Mouse (Mus musculus): Measurements from ENCODE around the gene Id1.
A peak's percentile ranks its signal among the peaks of the same experiment; 100 is the strongest.

Gene Id1

GRCm38 (mm10) chr2:152736090-152736601 is at the start of gene Id1:
Gene Id1 (plus strand): TSS chr2:152736251.
- peak; percentile 35 to 59 for DNase-seq (ENCODE audit: low spot score in 2 of 2)

GRCm38 (mm10) chr2:152686399-152686798 is 49.7 kb upstream of the Id1 start:
- DNase-seq (ENCODE audit: low spot score in 2 of 2) = no peak

- DNase-seq (ENCODE audit: low spot score in 2 of 2) = peak; percentile 91 to 93
Observed at GRCm38 (mm10) chr2:152686806-152687267, 49.2 kb upstream of the Id1 start, which contains the start of gene Mcts2. Gene Mcts2 (plus strand): TSS chr2:152687035.

- no peak for DNase-seq (ENCODE audit: low spot score in 2 of 2)
Observed at GRCm38 (mm10) chr2:152691564-152692217, 44.4 kb upstream of the Id1 start.

GRCm38 (mm10) chr2:152693233-152693632 is 42.8 kb upstream of the Id1 start:
- DNase-seq (ENCODE audit: low spot score in 2 of 2) = no peak

- no peak for DNase-seq (ENCODE audit: low spot score in 2 of 2)
Observed at GRCm38 (mm10) chr2:152693735-152694134, 42.3 kb upstream of the Id1 start.

GRCm38 (mm10) chr2:152694708-152695107 is 41.3 kb upstream of the Id1 start:
- DNase-seq (ENCODE audit: low spot score in 2 of 2) = no peak

- no peak for DNase-seq (ENCODE audit: low spot score in 2 of 2)
Observed at GRCm38 (mm10) chr2:152696016-152696415, 40.0 kb upstream of the Id1 start.

- peak; percentile 82 to 86 for DNase-seq (ENCODE audit: low spot score in 2 of 2)
Observed at GRCm38 (mm10) chr2:152696476-152697164, 39.4 kb upstream of the Id1 start.

- no peak for DNase-seq (ENCODE audit: low spot score in 2 of 2)
Observed at GRCm38 (mm10) chr2:152700138-152700537, 35.9 kb upstream of the Id1 start.

GRCm38 (mm10) chr2:152700725-152701124 is 35.3 kb upstream of the Id1 start:
- DNase-seq (ENCODE audit: low spot score in 2 of 2) = no peak

GRCm38 (mm10) chr2:152703596-152704255 is 32.3 kb upstream of the Id1 start:
- DNase-seq (ENCODE audit: low spot score in 2 of 2) = no peak

- DNase-seq (ENCODE audit: low spot score in 2 of 2) = no peak
Observed at GRCm38 (mm10) chr2:152704256-152704605, 31.8 kb upstream of the Id1 start.

GRCm38 (mm10) chr2:152704811-152705370 is 31.2 kb upstream of the Id1 start:
- DNase-seq (ENCODE audit: low spot score in 2 of 2) = no peak

- peak in 1 of 2 experiments; percentile 40 for DNase-seq (ENCODE audit: low spot score in 2 of 2)
Observed at GRCm38 (mm10) chr2:152705993-152706571, 30.0 kb upstream of the Id1 start.

- DNase-seq (ENCODE audit: low spot score in 2 of 2) = no peak
Observed at GRCm38 (mm10) chr2:152707186-152707585, 28.9 kb upstream of the Id1 start.

GRCm38 (mm10) chr2:152707627-152708026 is 28.4 kb upstream of the Id1 start:
- peak; percentile 67 to 69 for DNase-seq (ENCODE audit: low spot score in 2 of 2)

GRCm38 (mm10) chr2:152709066-152709465 is 27.0 kb upstream of the Id1 start:
- no peak for DNase-seq (ENCODE audit: low spot score in 2 of 2)

GRCm38 (mm10) chr2:152716241-152716772 is 19.7 kb upstream of the Id1 start:
- DNase-seq (ENCODE audit: low spot score in 2 of 2) = no peak

- no peak for DNase-seq (ENCODE audit: low spot score in 2 of 2)
Observed at GRCm38 (mm10) chr2:152717652-152718051, 18.4 kb upstream of the Id1 start.

- no peak for DNase-seq (ENCODE audit: low spot score in 2 of 2)
Observed at GRCm38 (mm10) chr2:152718076-152718475, 18.0 kb upstream of the Id1 start.
